Mouse (Mus musculus) olfactory bulb, adult 2 months (tissue): ENCODE measurements around the gene Rgs9.

Experiments
- CTCF ChIP-seq: fragments of 200-500 bp; IDR thresholded peaks from 2 replicates; pipeline ENCODE4 v1.5.1; 2012; ENCODE audit warnings: low read depth, mild to moderate bottlenecking, low read length, moderate library complexity; ENCODE audit not compliant: insufficient read depth
- POLR2A ChIP-seq: fragments of 200-500 bp; IDR thresholded peaks from 2 replicates; pipeline ENCODE4 v1.6.1; 2012; ENCODE audit warnings: mild to moderate bottlenecking, low read depth, low read length, moderate library complexity; ENCODE audit not compliant: insufficient read depth

- TF ChIP-seq CTCF (no peak), POLR2A (no peak)
These were observed 41.4 kb upstream of the Rgs9 start for GRCm38 (mm10) chr11:109339155-109339938.
